8 mouse cellular contexts compared by ENCODE assay signal in genomic region chr14:34311691-34312090, GRCm38 (mm10). TPM values are rescaled to one million over a fixed set of nuclear protein-coding genes. Genes with fewer than 3 reads are reported as not detected.
DNase-seq lines count a peak whose midpoint lies in the region; ATAC-seq and TF ChIP-seq lines count a peak whose summit lies in the region.

No protein-coding gene starts in this region.

- no peak for TF ChIP-seq EP300 in stomach, postnatal 0 days (optimal IDR thresholded peaks at IDR 0.05)

- peak overlapping the region; percentile 95; the same call in 1 of the 2 replicates for H3K27ac ChIP-seq in lung, embryonic 16.5 days (ENCODE audit: low read length)
- peak overlapping the region; percentile 98 for H3K27ac ChIP-seq in hindbrain, embryonic 10.5 days
- H3K27ac ChIP-seq in liver, embryonic 12.5 days, result peak overlapping the region; percentile 91; the same call in 1 of the 2 replicates
- no peak overlapping the region for H3K27ac ChIP-seq in stomach, postnatal 0 days (replicated peaks)

- H3K27me3 ChIP-seq in lung, embryonic 16.5 days (ENCODE audit: control insufficient read depth, insufficient read depth, low read depth, low read length), result no peaks in the 10 kb centered on the region
- H3K27me3 ChIP-seq in hindbrain, embryonic 10.5 days (ENCODE audit: insufficient read depth, poor library complexity, severe bottlenecking), result no peaks in the 10 kb centered on the region
- no peaks in the 10 kb centered on the region for H3K27me3 ChIP-seq in liver, embryonic 12.5 days (replicated peaks)
- no peaks in the 10 kb centered on the region for H3K27me3 ChIP-seq in stomach, postnatal 0 days (ENCODE audit: control insufficient read depth, insufficient read depth, low read length)

- no peaks in the 10 kb centered on the region for H3K36me3 ChIP-seq in lung, embryonic 16.5 days (ENCODE audit: control insufficient read depth, insufficient read depth, low read length)
- H3K36me3 ChIP-seq in hindbrain, embryonic 10.5 days, result peaks cover 12% of the 10 kb centered on the region
- H3K36me3 ChIP-seq in liver, embryonic 12.5 days, result peaks cover 2% of the 10 kb centered on the region; the same call in 1 of the 2 replicates
- no peaks in the 10 kb centered on the region for H3K36me3 ChIP-seq in stomach, postnatal 0 days (ENCODE audit: control insufficient read depth, insufficient read depth, low read length)

- no peak for ATAC-seq in lung, embryonic 16.5 days (ENCODE audit: low read depth)
- no peak for ATAC-seq in liver, embryonic 12.5 days
- ATAC-seq in stomach, postnatal 0 days (ENCODE audit: low FRiP score, low TSS enrichment), result no peak

- peak overlapping the region; percentile 96 for H3K9ac ChIP-seq in lung, embryonic 16.5 days (ENCODE audit: low read length)
- H3K9ac ChIP-seq in liver, embryonic 12.5 days, result peak overlapping the region; percentile 91
- peak overlapping the region; percentile 96 for H3K9ac ChIP-seq in stomach, postnatal 0 days (ENCODE audit: low read length)

- H3K4me2 ChIP-seq in lung, embryonic 16.5 days (ENCODE audit: low read depth, low read length), result peak overlapping the region; percentile 83
- peak overlapping the region; percentile 100 for H3K4me2 ChIP-seq in liver, embryonic 12.5 days
- H3K4me2 ChIP-seq in stomach, postnatal 0 days (replicated peaks; ENCODE audit: low read depth), result peak overlapping the region; percentile 72

- no peak for DNase-seq in lung, postnatal 10 days
- peak; percentile 28 for DNase-seq in embryo, embryonic 10 days (ENCODE audit: low spot score)
- peak; percentile 5 for DNase-seq in hindbrain, embryonic 10.5 days (ENCODE audit: low spot score)
- no peak for DNase-seq in stomach, postnatal 0 days (ENCODE audit: low spot score)
- no peak for DNase-seq in c-Kit-positive CD71-positive TER-119-positive erythroid progenitor cells, embryonic 14.5 days (ENCODE audit: low spot score)
- DNase-seq in right cerebral cortex, postnatal 4 days, result no peak

- TF ChIP-seq CTCF in stomach, postnatal 0 days (IDR thresholded peaks at IDR 0.05; ENCODE audit: low read depth), result no peak

- WGBS in lung, embryonic 16.5 days, result 7% methylated on average over 4 of the region's 4 CpGs
- WGBS in hindbrain, embryonic 10.5 days, result 5% methylated on average over 4 of the region's 4 CpGs
- 2% methylated on average over 4 of the region's 4 CpGs for WGBS in liver, embryonic 12.5 days (ENCODE audit: insufficient replicate concordance)
- whole genome bisulfite sequencing in stomach, postnatal 0 days, result 4% methylated on average over 4 of the region's 4 CpGs

- H3K4me3 ChIP-seq in lung, embryonic 16.5 days (ENCODE audit: low read length), result peak overlapping the region; percentile 93
- peak overlapping the region; percentile 95 for H3K4me3 ChIP-seq in hindbrain, embryonic 10.5 days
- H3K4me3 ChIP-seq in liver, embryonic 12.5 days, result peak overlapping the region; percentile 91
- H3K4me3 ChIP-seq in stomach, postnatal 0 days (ENCODE audit: low read depth, low read length), result peak overlapping the region; percentile 94

- H3K9me3 ChIP-seq in lung, embryonic 16.5 days (ENCODE audit: control insufficient read depth, low read length), result no peaks in the 10 kb centered on the region
- H3K9me3 ChIP-seq in hindbrain, embryonic 10.5 days, result no peaks in the 10 kb centered on the region
- H3K9me3 ChIP-seq in liver, embryonic 12.5 days (replicated peaks), result no peaks in the 10 kb centered on the region
- H3K9me3 ChIP-seq in stomach, postnatal 0 days (ENCODE audit: control insufficient read depth, low read length), result no peaks in the 10 kb centered on the region

- H3K4me1 ChIP-seq in lung, embryonic 16.5 days (replicated peaks; ENCODE audit: control insufficient read depth, insufficient read depth, low read length), result peaks cover 21% of the 10 kb centered on the region
- H3K4me1 ChIP-seq in hindbrain, embryonic 10.5 days (replicated peaks), result peaks cover 25% of the 10 kb centered on the region
- H3K4me1 ChIP-seq in liver, embryonic 12.5 days, result peaks cover 32% of the 10 kb centered on the region
- H3K4me1 ChIP-seq in stomach, postnatal 0 days (replicated peaks; ENCODE audit: control insufficient read depth, insufficient read depth), result 0 out of 2 replicates have a peak, but pooled peaks cover 2% of the 10 kb centered on the region

RNA-seq across cellular contexts. Expression of gene Glud1, which starts 1.2 kb away (rescaled TPM):
- polyA plus RNA-seq in lung, embryonic 16.5 days (2015; fragmentation: Nextera tagmentation; extraction: Ambion mirVana), result 53.7 and 56.7 TPM in 2 replicates
- 77.9 and 82.0 TPM in 2 replicates for polyA plus RNA-seq in hindbrain, embryonic 10.5 days (2016; fragmentation: Nextera tagmentation; extraction: Ambion mirVana)
- polyA plus RNA-seq in liver, embryonic 12.5 days (2016; fragmentation: Nextera tagmentation; extraction: Ambion mirVana), result 137 and 145 TPM in 2 replicates
- 48.8 and 49.4 TPM in 2 replicates for polyA plus RNA-seq in stomach, postnatal 0 days (2015; fragmentation: Nextera tagmentation; extraction: Ambion mirVana)

RNA-seq across cellular contexts. Expression of gene Shld2, which starts 1.4 kb away (rescaled TPM):
- polyA plus RNA-seq in lung, embryonic 16.5 days (2015; fragmentation: Nextera tagmentation; extraction: Ambion mirVana), result 9.9 and 10.1 TPM in 2 replicates
- polyA plus RNA-seq in hindbrain, embryonic 10.5 days (2016; fragmentation: Nextera tagmentation; extraction: Ambion mirVana), result 6.1 and 10.0 TPM in 2 replicates
- 8.2 and 9.7 TPM in 2 replicates for polyA plus RNA-seq in liver, embryonic 12.5 days (2016; fragmentation: Nextera tagmentation; extraction: Ambion mirVana)
- 4.1 TPM in 2 replicates for polyA plus RNA-seq in stomach, postnatal 0 days (2015; fragmentation: Nextera tagmentation; extraction: Ambion mirVana)

RNA-seq across cellular contexts. Expression of gene Fam25c, which starts 43.5 kb away (rescaled TPM):
- polyA plus RNA-seq in lung, embryonic 16.5 days (2015; fragmentation: Nextera tagmentation; extraction: Ambion mirVana), result 1.0 TPM in 1 of 2 replicates, not detected in the other
- polyA plus RNA-seq in hindbrain, embryonic 10.5 days (2016; fragmentation: Nextera tagmentation; extraction: Ambion mirVana), result not detected in 2 replicates
- not detected in 2 replicates for polyA plus RNA-seq in liver, embryonic 12.5 days (2016; fragmentation: Nextera tagmentation; extraction: Ambion mirVana)
- 793 and 847 TPM in 2 replicates for polyA plus RNA-seq in stomach, postnatal 0 days (2015; fragmentation: Nextera tagmentation; extraction: Ambion mirVana)

Comparison
In these comparisons a context has a peak if more than half of its experiments do, and no peak if none do; other contexts are left out.
1. DNase-seq: peak in embryo, embryonic 10 days (single experiment) and hindbrain, embryonic 10.5 days (single experiment); none in lung, postnatal 10 days (single experiment), stomach, postnatal 0 days (single experiment), c-Kit-positive CD71-positive TER-119-positive erythroid progenitor cells, embryonic 14.5 days (single experiment) and right cerebral cortex, postnatal 4 days (single experiment).
2. RNA of gene Fam25c, which starts 43.5 kb away (polyA plus RNA-seq): 793 to 847 TPM in stomach, postnatal 0 days; 1.0 TPM in lung, embryonic 16.5 days, not detected in hindbrain, embryonic 10.5 days and not detected in liver, embryonic 12.5 days; every median in the first group is over 100 times any median in the second.
3. Peak in every context shown above with its lines, with median percentiles within 50 percentile points of each other: H3K4me2 ChIP-seq, H3K4me3 ChIP-seq and H3K9ac ChIP-seq.